Mouse (Mus musculus) liver, postnatal 0 days (tissue): Measurements from ENCODE around the gene Adam12.

Experiments
- CTCF ChIP-seq: sonication (generic); IDR thresholded peaks from 2 replicates; pipeline ENCODE4 v1.5.1; 2016; ENCODE audit warnings: antibody characterized with exemption, low read depth
- EP300 ChIP-seq: IDR thresholded peaks from 2 replicates; pipeline ENCODE4 v1.6.1; 2016; ENCODE audit warnings: antibody characterized with exemption, low read depth, mild to moderate bottlenecking

DNA sequence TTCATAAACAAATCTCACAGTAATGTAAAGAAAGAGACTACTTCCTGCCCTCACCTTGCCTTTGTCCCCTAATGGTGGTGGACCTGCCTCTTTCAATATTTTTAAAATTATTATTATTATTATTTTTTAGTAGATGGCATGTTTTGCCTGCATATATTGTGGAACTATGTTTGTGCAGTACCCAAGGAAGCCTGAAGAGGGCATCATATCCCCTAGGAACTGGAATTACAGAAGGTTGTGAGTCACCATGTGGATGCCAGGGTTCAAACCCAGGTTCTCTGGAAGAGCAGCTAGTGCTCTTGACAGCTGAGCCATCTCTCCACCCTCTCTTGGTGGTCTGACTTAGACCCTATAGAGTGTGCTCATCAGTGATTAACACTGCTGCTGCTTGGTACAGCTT, 381.2 kb downstream of the Adam12 start:
- TF ChIP-seq CTCF (peak; percentile 46), EP300 (no peak)
